Mouse (Mus musculus) C2C12 (cell line): ENCODE results near the gene Pi4ka.

Experiments used
- CEBPB ChIP-seq: IDR thresholded peaks from one replicate; pipeline ENCODE4 v1.6.1; 2011; ENCODE audit warnings: low read depth, mild to moderate bottlenecking, control low read depth, moderate library complexity
- CTCF ChIP-seq: IDR thresholded peaks from one replicate; pipeline ENCODE4 v1.5.1; 2011; ENCODE audit not compliant: control insufficient read depth, insufficient read depth, insufficient read length
- MAX ChIP-seq: IDR thresholded peaks from one replicate; pipeline ENCODE4 v1.6.1; 2011; ENCODE audit warnings: mild to moderate bottlenecking, control low read depth
- MYOD1 ChIP-seq: IDR thresholded peaks from one replicate; pipeline ENCODE4 v1.6.1; 2011; ENCODE audit warnings: low read depth; ENCODE audit not compliant: control insufficient read depth, insufficient read length
- MYOG ChIP-seq: IDR thresholded peaks from one replicate; pipeline ENCODE4 v1.6.1; 2011; ENCODE audit not compliant: control insufficient read depth, insufficient read length; ENCODE audit errors: extremely low read depth
- USF1 ChIP-seq: IDR thresholded peaks from one replicate; pipeline ENCODE4 v1.6.1; 2011; ENCODE audit warnings: low read depth, mild to moderate bottlenecking, control low read depth, moderate library complexity

- TF ChIP-seq USF1 (peak; percentile 69), CEBPB (no peak), CTCF (no peak), MAX (no peak), MYOG (no peak), MYOD1 (no peak)
Measured at GRCm38 (mm10) chr16:17405736-17406443, at the start of gene Pi4ka, which contains the start of gene Snap29.
